Mouse (Mus musculus) stomach, embryonic 15.5 days (tissue): ENCODE results near the gene Gm7073. TPM values are rescaled to one million over a fixed set of nuclear protein-coding genes. Genes with fewer than 3 reads are reported as not detected.

Experiments
- ATAC-seq: fragments of 200-750 bp; cut with Nextera tagmentation; 2 replicates; pipeline ENCODE4 v1.8.0; 2017; ENCODE audit warnings: low read depth, moderate number of reproducible peaks, moderate TSS enrichment; ENCODE audit not compliant: insufficient read depth, low FRiP score
- H3K27ac ChIP-seq: fragments of 300-500 bp; sonication (generic); 2 replicates; pipeline ENCODE4 v1.5.1; 2015; ENCODE audit warnings: mild to moderate bottlenecking, inconsistent platforms
- H3K27me3 ChIP-seq: fragments of 300-500 bp; sonication (generic); replicated peaks from 2 replicates; pipeline ENCODE4 v1.6.1; 2015; ENCODE audit warnings: inconsistent platforms
- H3K36me3 ChIP-seq: fragments of 300-500 bp; sonication (generic); 2 replicates; pipeline ENCODE4 v1.6.1; 2015; ENCODE audit warnings: inconsistent platforms
- H3K4me1 ChIP-seq: fragments of 300-500 bp; sonication (generic); 2 replicates; pipeline ENCODE4 v1.6.1; 2015; ENCODE audit warnings: inconsistent platforms
- H3K4me2 ChIP-seq: fragments of 300-500 bp; sonication (generic); 2 replicates; pipeline ENCODE4 v1.6.1; 2015; ENCODE audit warnings: mild to moderate bottlenecking, inconsistent platforms
- H3K4me3 ChIP-seq: fragments of 300-500 bp; sonication (generic); replicated peaks from 2 replicates; pipeline ENCODE4 v1.5.1; 2015; ENCODE audit warnings: inconsistent platforms
- H3K9ac ChIP-seq: fragments of 300-500 bp; sonication (generic); 2 replicates; pipeline ENCODE4 v1.6.1; 2015; ENCODE audit warnings: inconsistent platforms
- H3K9me3 ChIP-seq: fragments of 300-500 bp; sonication (generic); 2 replicates; pipeline ENCODE4 v1.6.1; 2016; ENCODE audit warnings: inconsistent platforms
- WGBS: fragments of 180-500 bp; shearing (Covaris S2); methylation state at CpG from one replicate; pipeline ENCODE4 v1.1.7; 2015; 5-methylcytosine and 5-hydroxymethylcytosine counted together
- microRNA counts: library from miRNA; unstranded; fragments of <30 nt; microRNA quantifications from one replicate; lab custom pipeline; 2016
- microRNA-seq: library from miRNA; unstranded; fragments of <30 nt; microRNA quantifications from one replicate; pipeline ENCODE4, GENCODE M21; 2016
- polyA plus RNA-seq: library from polyadenylated mRNA; unstranded; fragments of >200 nt; fragmentation: Nextera tagmentation; extraction: Ambion mirVana; gene quantifications from 2 replicates; pipeline ENCODE4 v1.2.1, GENCODE M21; 2015

Gene Gm7073
- polyA plus RNA-seq, 1 experiment from 2014 or later: not detected

DNA sequence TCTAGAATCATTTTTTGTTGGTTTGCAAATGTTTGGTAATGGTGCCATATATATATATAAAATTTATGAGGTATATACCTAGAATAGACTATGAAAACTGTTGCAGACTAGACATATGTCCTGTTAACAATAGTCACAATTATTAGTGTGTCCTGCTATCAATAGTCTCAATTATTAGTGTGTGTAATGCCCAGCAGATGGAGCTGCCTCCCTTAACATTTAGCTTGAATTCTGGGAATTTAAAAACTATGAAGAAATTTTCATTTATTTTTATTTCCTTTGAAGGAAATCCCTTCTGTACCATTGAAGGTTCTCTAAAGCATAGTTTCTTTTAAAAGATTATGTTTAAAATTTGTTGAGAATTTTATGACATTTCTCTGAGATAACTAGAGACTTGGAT lies 43.7 kb downstream of the Gm7073 start:
- H3K36me3 ChIP-seq: no peaks in the 10 kb centered on the region
- H3K4me1 ChIP-seq: no peaks in the 10 kb centered on the region
- no peak overlapping the region for H3K27ac ChIP-seq
- H3K9ac ChIP-seq: no peak overlapping the region
- no peak for ATAC-seq
- no peak overlapping the region for H3K4me3 ChIP-seq
- H3K4me2 ChIP-seq: no peak overlapping the region
- no peaks in the 10 kb centered on the region for H3K9me3 ChIP-seq
- H3K27me3 ChIP-seq: no peaks in the 10 kb centered on the region

DNA sequence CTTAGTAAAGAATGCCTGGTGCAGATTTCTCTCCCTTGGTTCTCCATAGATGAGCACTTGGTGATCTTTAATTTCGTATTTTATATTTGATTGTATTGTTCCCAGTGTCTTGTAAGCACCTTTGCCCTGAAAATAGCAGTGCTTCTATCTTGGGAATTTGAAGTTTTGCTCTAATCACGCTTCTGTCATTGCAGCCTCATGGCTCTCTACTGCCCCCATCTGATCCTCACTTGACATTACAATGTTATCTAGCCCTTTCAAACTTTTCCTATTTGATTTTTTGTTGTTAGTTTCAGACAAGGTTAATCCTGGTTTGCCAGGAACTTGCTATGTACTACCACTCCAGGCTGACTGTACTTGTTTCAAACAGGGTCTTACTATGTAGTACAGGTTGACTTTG lies 75.3 kb downstream of the Gm7073 start:
- Histone ChIP-seq H3K27ac (no peak overlapping the region), H3K36me3 (no peaks in the 10 kb centered on the region), H3K4me1 (no peaks in the 10 kb centered on the region), H3K4me3 (no peak overlapping the region), H3K9me3 (no peaks in the 10 kb centered on the region), H3K9ac (no peak overlapping the region), H3K4me2 (no peak overlapping the region), H3K27me3 (no peaks in the 10 kb centered on the region)
- WGBS: 12% methylated on average over 2 of the region's 2 CpGs
- no peak for ATAC-seq

DNA sequence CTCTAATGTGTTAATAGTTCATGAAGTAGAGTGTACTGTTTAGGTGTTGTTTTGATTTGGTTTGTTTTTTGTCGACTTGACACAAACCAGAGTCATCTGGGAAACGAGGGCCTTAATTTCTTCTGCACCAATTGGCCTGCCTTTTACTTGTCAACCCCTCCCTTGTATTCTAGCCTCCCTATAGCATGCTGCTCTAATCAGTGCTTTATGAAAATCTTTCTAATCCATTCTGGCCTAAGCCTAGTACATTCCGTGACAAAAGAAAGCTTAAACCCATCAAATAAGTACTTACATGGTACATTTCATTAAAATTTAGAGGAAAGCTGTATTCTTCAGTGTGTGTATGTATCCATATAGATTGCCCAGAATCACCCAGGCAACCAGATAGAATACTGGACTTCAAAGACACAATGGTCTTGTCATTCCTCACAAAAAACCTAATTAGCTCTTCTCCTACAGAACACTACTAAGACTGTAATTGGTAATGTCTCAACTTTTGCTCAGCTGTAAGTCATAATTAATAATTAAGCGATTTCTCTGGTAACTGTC lies 124.4 kb downstream of the Gm7073 start:
- ATAC-seq: no peak
- Histone ChIP-seq H3K4me1 (no peaks in the 10 kb centered on the region), H3K27ac (no peak overlapping the region), H3K9ac (no peak overlapping the region), H3K27me3 (no peaks in the 10 kb centered on the region), H3K4me3 (no peak overlapping the region), H3K4me2 (no peak overlapping the region), H3K9me3 (no peaks in the 10 kb centered on the region), H3K36me3 (no peaks in the 10 kb centered on the region)
- 54% methylated on average over 4 of the region's 4 CpGs for WGBS

GRCm38 (mm10) chrX:60405681-60406080 lies 133.4 kb downstream of the Gm7073 start:
- WGBS: 72% methylated on average over 4 of the region's 4 CpGs
- H3K36me3 ChIP-seq: no peaks in the 10 kb centered on the region

DNA sequence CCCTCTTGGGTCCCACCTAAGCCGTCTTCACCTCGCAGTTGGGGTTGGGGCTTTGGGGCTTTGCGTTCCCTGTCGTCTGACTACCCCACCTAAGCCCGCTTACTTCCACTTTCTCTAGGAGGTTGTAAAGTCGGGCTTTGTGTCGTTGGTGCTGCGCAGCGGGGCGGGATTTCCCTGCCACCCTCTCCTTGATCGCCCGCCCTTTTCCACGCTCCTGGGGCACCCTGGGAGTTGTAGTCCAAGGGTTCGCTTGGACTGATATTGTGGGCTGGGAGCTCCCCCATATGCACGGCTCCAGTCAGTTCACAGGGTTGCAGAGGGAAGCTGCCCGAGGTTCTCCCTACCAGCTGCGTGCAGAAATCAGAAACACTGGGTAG lies 134.4 kb downstream of the Gm7073 start:
- H3K27me3 ChIP-seq: no peaks in the 10 kb centered on the region
- no peaks in the 10 kb centered on the region for H3K4me1 ChIP-seq
- peak overlapping the region; percentile 54; the same call in 1 of the 2 replicates for H3K9ac ChIP-seq
- H3K36me3 ChIP-seq: no peaks in the 10 kb centered on the region
- H3K9me3 ChIP-seq: no peaks in the 10 kb centered on the region
- H3K27ac ChIP-seq: peak overlapping the region; percentile 92
- peak overlapping the region; percentile 62 for H3K4me3 ChIP-seq
- WGBS: 13% methylated on average over 17 of the region's 17 CpGs
- ATAC-seq: peak; percentile 95
- H3K4me2 ChIP-seq: peak overlapping the region; percentile 29; the same call in 1 of the 2 replicates

More at GRCm38 (mm10) chrX:60405681-60406080, 133.4 kb downstream of the Gm7073 start:
- Histone ChIP-seq H3K9ac (no peak overlapping the region), H3K27ac (no peak overlapping the region), H3K4me2 (no peak overlapping the region), H3K27me3 (no peaks in the 10 kb centered on the region), H3K9me3 (no peaks in the 10 kb centered on the region), H3K4me1 (no peaks in the 10 kb centered on the region), H3K4me3 (no peak overlapping the region)
- ATAC-seq: no peak

DNA sequence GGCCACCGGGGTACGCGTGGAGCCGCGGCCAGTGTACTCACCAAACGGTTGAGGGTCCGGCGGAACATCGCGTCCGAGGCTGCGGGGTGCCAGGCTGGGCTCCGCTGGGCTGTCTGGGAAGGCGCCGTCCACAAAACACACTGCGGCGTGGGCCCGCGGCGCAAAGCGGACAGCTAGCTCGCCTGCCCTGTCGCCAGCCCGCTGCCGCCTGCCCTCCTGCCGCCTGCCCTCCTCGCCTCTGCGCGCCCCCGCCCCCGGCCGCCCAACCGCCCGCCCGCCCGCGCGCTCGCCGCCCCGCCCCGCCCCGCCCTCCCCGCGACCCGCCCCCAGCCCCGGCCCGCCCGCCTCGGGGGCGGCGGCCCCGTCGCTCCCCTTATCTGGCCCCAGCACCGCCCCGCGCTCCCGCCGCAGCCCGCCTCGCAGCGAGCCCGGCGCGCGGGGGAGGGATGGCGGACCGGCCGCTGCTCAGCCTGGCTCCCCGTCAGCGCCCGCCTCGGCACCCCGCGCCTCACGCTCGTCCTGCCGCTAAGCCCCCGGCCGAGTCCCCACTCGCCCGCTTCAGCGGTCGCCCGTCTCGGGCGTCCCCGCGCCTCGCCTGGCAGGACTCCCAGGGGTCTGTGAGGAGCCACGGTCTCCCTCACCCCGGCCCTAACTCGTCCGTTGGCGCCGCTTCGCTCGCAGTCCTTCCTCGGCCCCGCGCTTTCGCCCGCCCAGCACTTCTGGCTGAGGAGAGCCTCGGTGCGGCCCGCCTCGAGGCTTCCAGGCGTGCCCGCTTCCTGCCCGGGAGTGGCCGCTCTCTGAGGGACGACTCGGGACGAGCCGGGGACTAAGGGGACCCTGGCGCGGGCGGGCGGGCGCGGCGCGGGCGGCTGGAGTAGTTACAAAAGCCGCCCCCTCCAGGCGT lies 135.0 kb downstream of the Gm7073 start:
- H3K9me3 ChIP-seq: no peaks in the 10 kb centered on the region
- WGBS: 7% methylated on average over 57 of the region's 126 CpGs

DNA sequence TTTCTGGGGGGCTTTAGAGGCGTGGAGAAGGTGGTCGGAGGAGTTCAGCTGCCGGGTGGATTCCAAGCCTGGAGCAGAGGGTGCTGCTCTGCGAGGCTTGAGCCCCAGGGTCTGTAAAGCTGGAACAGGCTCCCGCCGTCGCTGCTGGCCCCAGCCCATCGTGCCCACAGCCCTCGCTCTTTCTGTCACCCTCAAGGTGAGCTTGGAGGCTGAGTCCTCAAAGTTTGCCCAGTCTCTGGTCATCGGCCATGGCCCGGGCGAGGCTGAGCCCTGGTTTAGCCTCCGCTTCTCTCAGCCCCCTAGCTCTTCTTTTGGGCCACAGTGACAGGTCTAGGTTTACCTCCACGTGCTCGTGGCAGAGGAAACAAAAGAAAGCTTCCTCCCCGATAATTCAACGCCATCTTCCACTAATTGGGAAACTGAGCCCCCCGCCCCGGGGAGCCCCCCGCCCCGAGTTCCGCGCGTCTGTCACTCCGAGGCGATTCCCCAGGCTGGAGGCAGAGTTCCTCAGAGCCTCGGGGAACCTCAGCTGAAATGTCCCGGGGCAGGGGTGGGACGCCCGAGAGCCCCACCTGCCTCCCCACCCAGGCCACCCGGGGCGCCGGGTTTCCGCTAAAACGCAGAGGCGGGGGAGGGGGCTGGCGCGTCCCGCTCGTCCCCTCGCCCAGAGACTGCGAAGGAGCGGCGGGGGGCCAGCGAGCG lies 135.8 kb downstream of the Gm7073 start:
- H3K9ac ChIP-seq: peak overlapping the region; percentile 39; the same call in 1 of the 2 replicates
- 12% methylated on average over 35 of the region's 46 CpGs for WGBS
- peak overlapping the region; percentile 62 for H3K4me3 ChIP-seq
- H3K27ac ChIP-seq: no peak overlapping the region
- no peaks in the 10 kb centered on the region for H3K4me1 ChIP-seq
- peak overlapping the region; percentile 66 for H3K4me2 ChIP-seq
- H3K36me3 ChIP-seq: no peaks in the 10 kb centered on the region
- ATAC-seq: no peak
- no peaks in the 10 kb centered on the region for H3K27me3 ChIP-seq
- no peaks in the 10 kb centered on the region for H3K9me3 ChIP-seq

More for the DNA sequence above, 135.0 kb downstream of the Gm7073 start:
- peak overlapping the region; percentile 66 for H3K4me2 ChIP-seq
- H3K4me3 ChIP-seq: peak overlapping the region; percentile 62
- H3K4me1 ChIP-seq: no peaks in the 10 kb centered on the region
- ATAC-seq: peak; percentile 85
- H3K9ac ChIP-seq: peak overlapping the region; percentile 54
- H3K27me3 ChIP-seq: no peaks in the 10 kb centered on the region
- peak overlapping the region; percentile 92 for H3K27ac ChIP-seq
- no peaks in the 10 kb centered on the region for H3K36me3 ChIP-seq

GRCm38 (mm10) chrX:60394292-60394691 lies 144.8 kb downstream of the Gm7073 start:
- Histone ChIP-seq H3K4me3 (no peak overlapping the region), H3K27me3 (no peaks in the 10 kb centered on the region), H3K4me2 (no peak overlapping the region), H3K27ac (no peak overlapping the region), H3K9ac (no peak overlapping the region), H3K9me3 (no peaks in the 10 kb centered on the region), H3K4me1 (no peaks in the 10 kb centered on the region), H3K36me3 (no peaks in the 10 kb centered on the region)
- ATAC-seq: no peak
- WGBS: 69% methylated on average over 4 of the region's 4 CpGs

DNA sequence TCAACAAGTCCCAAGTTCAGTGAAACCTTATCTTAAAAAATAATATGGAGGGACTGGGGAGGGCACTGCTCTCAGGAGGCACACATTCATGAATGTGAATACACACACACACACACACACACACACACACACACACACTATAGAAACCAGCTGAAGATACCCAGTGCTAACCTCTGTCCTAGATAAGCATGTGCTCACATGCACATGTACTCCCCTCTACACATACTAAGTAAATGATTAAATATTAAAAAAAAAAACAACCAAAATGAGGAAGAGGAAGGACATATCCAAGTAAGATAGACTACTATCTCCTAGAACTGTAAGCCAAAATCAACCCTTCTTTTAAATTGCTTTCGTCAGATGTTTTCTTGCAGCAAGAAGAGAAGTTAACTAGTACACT lies 152.2 kb downstream of the Gm7073 start:
- H3K4me3 ChIP-seq: no peak overlapping the region

More for the DNA sequence above, 152.2 kb downstream of the Gm7073 start:
- Histone ChIP-seq H3K36me3 (no peaks in the 10 kb centered on the region), H3K4me1 (no peaks in the 10 kb centered on the region), H3K27me3 (no peaks in the 10 kb centered on the region), H3K27ac (no peak overlapping the region), H3K9ac (no peak overlapping the region), H3K4me2 (no peak overlapping the region), H3K9me3 (no peaks in the 10 kb centered on the region)
- WGBS: 86% methylated on average over 1 of the region's 1 CpGs
- ATAC-seq: no peak

MicroRNAs encoded within 50 kb of the gene (microRNA counts, 519-probe panel; counts per million panel counts)
- microRNA mmu-miR-505 (lab: Ali Mortazavi, UCI): 2,304 counts per million, percentile 44 among the panel's probes with 10 or more counts

Small RNA genes within 50 kb of the gene (microRNA-seq; reads per million reads assigned to microRNA genes)
- 81.9 reads per million, percentile 47 among the genes with 10 or more reads in this experiment for gene Mir505

Other genes with a start within 250 kb of the Gm7073 start
- gene Atp11c, start 53.4 kb upstream of the Gm7073 start, polyA plus RNA-seq: 5.2 and 5.9 TPM in 2 replicates